Comparison of ENCODE assay signal across 18 mouse cellular contexts in genomic region chr19:17046961-17047360, GRCm38 (mm10).
"Had no signal": no experiment of that assay in that cellular context is flagged by ENCODE, and none has a peak within 500 bp of the region (broad histone marks: within the 10 kb centered on the region; RNA-seq: fewer than 3 reads in every experiment).

No protein-coding gene starts in this region.

- DNase-seq: lung, adult 18-20 months; lung, embryonic 14.5 days; lung, postnatal 10 days; lung, postnatal 4 days; midbrain, embryonic 14.5 days; retina, postnatal 1 day; right cerebral cortex, adult 18-20 months; right cerebral cortex, postnatal 25 days; right cerebral cortex, postnatal 4 days; spleen, adult 18-20 months; thymus, adult 18-20 months; thymus, postnatal 25 days; thymus, postnatal 4 days had no signal

- H3K4me1 ChIP-seq: midbrain, embryonic 10.5 days; midbrain, embryonic 12.5 days; neural tube, embryonic 13.5 days; neural tube, embryonic 15.5 days had no signal

- H3K9me3 ChIP-seq: neural tube, embryonic 13.5 days; neural tube, embryonic 15.5 days had no signal

- H3K4me3 ChIP-seq: midbrain, embryonic 10.5 days; midbrain, embryonic 12.5 days; myocyte; neural tube, embryonic 13.5 days; neural tube, embryonic 15.5 days had no signal

- H3K27ac ChIP-seq: midbrain, embryonic 10.5 days; midbrain, embryonic 12.5 days; neural tube, embryonic 13.5 days; neural tube, embryonic 15.5 days had no signal

- H3K36me3 ChIP-seq: midbrain, embryonic 10.5 days; midbrain, embryonic 12.5 days; neural tube, embryonic 13.5 days; neural tube, embryonic 15.5 days had no signal

- H3K27me3 ChIP-seq: midbrain, embryonic 12.5 days; neural tube, embryonic 13.5 days; neural tube, embryonic 15.5 days had no signal

- H3K9ac ChIP-seq: lung, embryonic 14.5 days; midbrain, embryonic 12.5 days; neural tube, embryonic 13.5 days; neural tube, embryonic 15.5 days had no signal
